Mouse (Mus musculus) erythroblast, embryonic 14.5 days (primary cell): ENCODE measurements at regions not wholly inside any gene's neighbourhood (a gene's known extent, or its start where the extent isn't known, plus 50 kb on each side); places are given as distances from the start of the nearest gene placed in this dataset.

ENCODE experiments used
- GATA1 ChIP-seq: IDR thresholded peaks from 2 replicates; pipeline ENCODE4 v1.6.1; 2012; ENCODE audit warnings: low read length, inconsistent platforms, mixed read lengths
- TAL1 ChIP-seq: IDR thresholded peaks from 3 replicates; pipeline ENCODE4 v1.6.1; 2012; ENCODE audit warnings: low read length, inconsistent platforms, mixed read lengths

DNA sequence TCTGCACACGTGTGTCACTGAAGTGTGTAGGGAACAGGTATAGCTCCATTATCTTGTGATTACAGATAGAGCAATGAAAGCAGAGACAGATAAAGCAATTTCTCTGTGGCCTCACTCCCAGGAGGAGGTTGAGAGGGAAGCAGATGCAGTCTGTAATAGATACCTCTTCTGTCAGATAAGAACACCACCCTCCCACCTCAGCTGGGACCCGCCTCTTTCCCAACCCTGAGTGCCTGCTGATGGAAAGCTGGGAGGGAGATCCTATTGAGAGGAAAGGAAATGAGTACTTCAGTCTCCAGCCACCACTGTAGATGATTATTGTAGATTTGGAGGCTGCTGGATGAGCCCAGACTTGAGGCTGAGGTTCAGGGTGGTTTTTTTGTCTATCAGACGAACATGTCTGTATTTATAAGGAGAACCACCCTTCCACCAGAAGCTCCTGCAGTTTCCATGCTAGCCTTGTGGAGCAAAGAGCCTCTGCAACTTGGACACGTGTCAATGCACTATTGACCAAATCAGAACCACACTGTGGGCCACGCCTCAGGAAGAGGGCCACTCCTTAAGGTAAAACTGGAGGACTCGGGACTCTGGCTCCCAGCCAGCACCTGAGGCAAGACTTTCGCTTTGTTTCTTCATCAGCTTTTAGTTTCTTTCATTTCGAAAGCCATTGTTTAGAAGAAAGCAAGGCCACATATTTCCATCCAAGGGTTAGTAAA lies 55.3 kb upstream of the Plekha5 start:
- TF ChIP-seq TAL1 (no peak), GATA1 (no peak)
